ENCODE assay signal across 11 mouse cellular contexts in the genomic region with DNA sequence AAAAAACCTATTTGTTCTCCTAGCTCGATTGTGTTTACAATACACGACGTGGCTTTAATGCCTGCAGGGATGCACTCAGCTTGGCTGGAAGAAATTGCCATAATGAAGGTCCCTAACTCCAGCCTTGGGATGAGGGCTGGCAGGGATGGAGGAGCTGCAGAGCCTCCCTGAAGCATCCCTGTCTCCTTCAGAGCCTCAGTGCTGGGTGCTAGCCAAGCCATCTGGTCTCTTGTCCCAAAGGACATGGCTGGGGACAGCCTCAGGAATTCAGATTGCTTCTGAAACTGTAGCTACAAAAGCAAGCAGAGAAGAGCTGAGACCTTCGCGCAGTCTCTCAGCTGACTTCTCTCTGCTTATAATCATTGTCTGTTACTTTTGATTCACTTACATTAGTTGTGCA.
DNase-seq lines count a peak whose midpoint lies in the region; ATAC-seq lines count a peak whose summit lies in the region.
"Had no signal": no experiment of that assay in that cellular context is flagged by ENCODE, and none has a peak within 500 bp of the region (broad histone marks: within the 10 kb centered on the region; RNA-seq: fewer than 3 reads in every experiment).

No protein-coding gene starts in this region.

- H3K4me3 ChIP-seq in forebrain, embryonic 14.5 days (ENCODE audit: low read depth, low read length), result no peak overlapping the region
- H3K4me3 ChIP-seq in forebrain, embryonic 15.5 days, result no peak overlapping the region
- H3K4me3 ChIP-seq: midbrain, embryonic 12.5 days had no signal

- no peak overlapping the region for H3K4me2 ChIP-seq in forebrain, embryonic 14.5 days (ENCODE audit: low read length)
- H3K4me2 ChIP-seq in forebrain, embryonic 15.5 days (replicated peaks), result no peak overlapping the region
- H3K4me2 ChIP-seq: liver, embryonic 11.5 days; midbrain, embryonic 12.5 days had no signal

- no peaks in the 10 kb centered on the region for H3K27me3 ChIP-seq in forebrain, embryonic 14.5 days (replicated peaks; ENCODE audit: control insufficient read depth, insufficient read depth, low read length)
- no peaks in the 10 kb centered on the region for H3K27me3 ChIP-seq in forebrain, embryonic 15.5 days
- H3K27me3 ChIP-seq: midbrain, embryonic 12.5 days had no signal

- no peak overlapping the region for H3K27ac ChIP-seq in forebrain, embryonic 14.5 days (ENCODE audit: low read depth, low read length)
- no peak overlapping the region for H3K27ac ChIP-seq in forebrain, embryonic 15.5 days (replicated peaks)
- H3K27ac ChIP-seq: midbrain, embryonic 12.5 days; stomach, postnatal 0 days had no signal

- peak; percentile 46 for DNase-seq in forebrain, embryonic 14.5 days (ENCODE audit: low spot score)
- DNase-seq in kidney, postnatal 14 days, result peak; percentile 59
- DNase-seq in kidney, adult 11 months, result no peak
- peak; percentile 25 for DNase-seq in right cerebral cortex, postnatal 4 days
- DNase-seq in right cerebral cortex, adult 18-20 months, result no peak
- DNase-seq in skeletal muscle tissue, adult 2 months (ENCODE audit: low read depth, low spot score), result peak; percentile 15
- no peak for DNase-seq in retina, embryonic 14.5 days (ENCODE audit: low spot score)

- 83% methylated on average over 5 of the region's 5 CpGs for WGBS in forebrain, embryonic 14.5 days
- 80% methylated on average over 5 of the region's 5 CpGs for WGBS in forebrain, embryonic 15.5 days

- H3K36me3 ChIP-seq in forebrain, embryonic 14.5 days (ENCODE audit: control insufficient read depth, insufficient read depth, low read length), result no peaks in the 10 kb centered on the region
- no peaks in the 10 kb centered on the region for H3K36me3 ChIP-seq in forebrain, embryonic 15.5 days
- H3K36me3 ChIP-seq: midbrain, embryonic 12.5 days had no signal

- H3K4me1 ChIP-seq in forebrain, embryonic 14.5 days (ENCODE audit: control insufficient read depth, insufficient read depth, low read length), result no peaks in the 10 kb centered on the region; the same call in 1 of the 2 replicates
- no peaks in the 10 kb centered on the region for H3K4me1 ChIP-seq in forebrain, embryonic 15.5 days

- no peak overlapping the region for H3K9ac ChIP-seq in forebrain, embryonic 14.5 days (ENCODE audit: low read length)
- no peak overlapping the region for H3K9ac ChIP-seq in forebrain, embryonic 15.5 days (replicated peaks)
- H3K9ac ChIP-seq: midbrain, embryonic 12.5 days had no signal

- ATAC-seq in forebrain, embryonic 14.5 days, result peak; percentile 26; the same call in 1 of the 2 replicates
- no peak for ATAC-seq in forebrain, embryonic 15.5 days (replicated peaks)

- no peaks in the 10 kb centered on the region for H3K9me3 ChIP-seq in forebrain, embryonic 14.5 days (replicated peaks; ENCODE audit: control insufficient read depth, low read length)
- H3K9me3 ChIP-seq in forebrain, embryonic 15.5 days, result no peaks in the 10 kb centered on the region
- H3K9me3 ChIP-seq: midbrain, embryonic 12.5 days had no signal

Comparison
In these comparisons a context has a peak if more than half of its experiments do, and no peak if none do; other contexts are left out.
1. DNase-seq: peak in forebrain, embryonic 14.5 days (single experiment), kidney, postnatal 14 days (single experiment), right cerebral cortex, postnatal 4 days (single experiment) and skeletal muscle tissue, adult 2 months (single experiment); none in kidney, adult 11 months (single experiment), right cerebral cortex, adult 18-20 months (single experiment) and retina, embryonic 14.5 days (single experiment).